Mouse (Mus musculus): ENCODE results near the gene Scgb1b3.

The Scgb1b3 gene

GRCm38 (mm10) chr7:31375292-31375691 is at the start of gene Scgb1b3:
Gene Scgb1b3 (plus strand): TSS chr7:31375592.
- DNase-seq (ENCODE audit: low spot score), result no peak

DNA sequence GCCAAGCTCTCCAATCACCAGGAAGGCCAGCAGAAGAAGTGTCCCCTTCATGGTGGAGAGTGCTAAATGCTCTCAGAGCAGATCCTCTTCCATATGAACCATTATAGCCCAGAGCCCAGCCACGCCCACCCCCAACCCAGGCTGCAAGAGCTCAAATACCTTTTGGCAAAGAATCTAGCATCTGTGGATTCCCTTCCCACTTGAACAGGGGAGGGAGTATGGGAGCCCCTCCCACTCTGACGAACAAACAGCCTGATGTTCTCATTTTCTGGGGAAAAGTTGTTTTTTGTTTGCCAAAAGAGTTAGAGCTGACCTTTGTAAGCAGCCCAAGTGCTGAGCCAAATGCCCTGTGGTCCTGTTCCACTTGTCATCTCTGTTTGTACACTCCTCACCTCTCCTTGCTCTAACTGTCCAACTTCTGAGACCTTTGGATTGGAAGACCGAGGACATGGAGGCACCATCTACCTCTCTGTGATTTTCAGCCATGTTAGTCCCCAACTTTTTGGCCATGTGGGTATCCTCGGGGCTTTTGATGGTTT is 13.3 kb upstream of the Scgb1b3 start, which contains the start of gene Scgb2b3:
Gene Scgb2b3 (minus strand): TSS at position 51 of the 539 bp plus-strand sequence.
- DNase-seq (ENCODE audit: low spot score), result no peak
